Mouse (Mus musculus): Measurements from ENCODE around the gene Xpo5.

DNA sequence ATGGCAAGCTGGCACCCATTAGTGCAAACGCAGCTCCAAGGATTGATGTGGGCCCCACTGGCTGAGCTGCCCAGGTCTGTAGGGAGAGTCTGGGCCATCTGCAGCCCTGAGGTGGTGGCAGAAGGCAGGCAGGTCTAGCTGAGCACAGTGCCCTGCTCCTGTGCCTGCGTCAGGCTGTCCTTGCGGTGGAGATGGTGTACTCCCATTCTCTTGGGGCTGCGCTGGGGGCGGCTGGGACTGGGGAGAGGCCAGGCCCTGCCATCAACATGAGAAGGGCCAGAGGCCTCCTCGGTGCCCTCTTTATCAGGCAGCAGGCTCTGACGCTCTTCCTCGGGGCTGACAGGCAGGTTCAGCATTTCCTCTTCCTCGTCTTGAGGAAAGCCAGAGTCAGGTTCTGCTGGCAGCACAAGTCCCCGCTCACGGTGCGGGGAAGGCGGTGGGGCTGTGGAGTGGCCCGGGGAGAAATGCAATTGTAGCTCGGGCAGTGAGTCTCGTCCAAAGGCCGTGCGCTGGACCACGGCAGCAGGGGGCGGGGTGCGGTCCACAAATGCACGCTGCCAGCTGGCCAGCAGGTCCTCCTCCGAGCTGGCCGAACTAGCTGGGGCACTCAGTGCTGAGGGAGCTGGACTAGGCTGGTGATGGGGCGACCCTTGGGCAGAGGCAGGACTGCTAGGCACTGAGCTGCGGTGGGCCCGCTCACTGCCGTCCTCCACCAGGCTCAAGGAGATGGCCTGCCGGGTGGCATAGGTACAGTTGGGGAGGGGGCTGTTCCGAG is 55.9 kb downstream of the Xpo5 start:
- TF ChIP-seq CTCF (IDR thresholded peaks at IDR 0.05; ENCODE audit: control insufficient read depth, insufficient read depth, low read length) (no peak), POLR2A (IDR thresholded peaks at IDR 0.05; ENCODE audit: borderline replicate concordance, control insufficient read depth, low read depth, low read length) (no peak)

Measured in bone marrow, adult 2 months (tissue).